Mouse (Mus musculus): Measurements from ENCODE around the gene Gm20481.
"Not testable (repeated sequence)": the region's sequence is repeated elsewhere in the genome, so short reads cannot be mapped to it uniquely, and the experiment has no call there.

Gene Gm20481

GRCm38 (mm10) chr17:35003022-35003838 lies 33.5 kb downstream of the Gm20481 start:
- DNase-seq (ENCODE audit: low read depth, low spot score), result peak; percentile 49

- no peak for DNase-seq (ENCODE audit: low read depth, low spot score)
These were observed 34.5 kb downstream of the Gm20481 start for GRCm38 (mm10) chr17:35004075-35004717.

- DNase-seq (ENCODE audit: low read depth, low spot score), result no peak
These were observed 35.4 kb downstream of the Gm20481 start for GRCm38 (mm10) chr17:35005158-35005557.

- DNase-seq (ENCODE audit: low read depth, low spot score), result not testable (repeated sequence)
These were observed 36.2 kb downstream of the Gm20481 start for GRCm38 (mm10) chr17:35005902-35006301.

- no peak for DNase-seq (ENCODE audit: low read depth, low spot score)
These were observed 37.8 kb downstream of the Gm20481 start for GRCm38 (mm10) chr17:35007387-35007991.

GRCm38 (mm10) chr17:35009586-35009985 lies 39.9 kb downstream of the Gm20481 start:
- DNase-seq (ENCODE audit: low read depth, low spot score), result no peak

GRCm38 (mm10) chr17:35011440-35011839 lies 41.7 kb downstream of the Gm20481 start:
- DNase-seq (ENCODE audit: low read depth, low spot score), result no peak

- DNase-seq (ENCODE audit: low read depth, low spot score), result no peak
These were observed 42.7 kb downstream of the Gm20481 start for GRCm38 (mm10) chr17:35012430-35012829.

GRCm38 (mm10) chr17:35013221-35013620 lies 43.5 kb downstream of the Gm20481 start:
- no peak for DNase-seq (ENCODE audit: low read depth, low spot score)

- DNase-seq (ENCODE audit: low read depth, low spot score), result no peak
These were observed 45.6 kb downstream of the Gm20481 start for GRCm38 (mm10) chr17:35015296-35015695.

- no peak for DNase-seq (ENCODE audit: low read depth, low spot score)
These were observed 46.7 kb downstream of the Gm20481 start, which contains the start of gene Vwa7 for GRCm38 (mm10) chr17:35016376-35016775. Gene Vwa7, plus strand, starts transcription at chr17:35016579.

GRCm38 (mm10) chr17:35016791-35017705 lies 47.3 kb downstream of the Gm20481 start:
- peak; percentile 51 for DNase-seq (ENCODE audit: low read depth, low spot score)

GRCm38 (mm10) chr17:35017706-35018030 lies 48.0 kb downstream of the Gm20481 start:
- no peak for DNase-seq (ENCODE audit: low read depth, low spot score)

- no peak for DNase-seq (ENCODE audit: low read depth, low spot score)
These were observed 48.5 kb downstream of the Gm20481 start for GRCm38 (mm10) chr17:35018171-35018570.

GRCm38 (mm10) chr17:35019894-35020293 lies 50.2 kb downstream of the Gm20481 start:
- DNase-seq (ENCODE audit: low read depth, low spot score), result no peak

- no peak for DNase-seq (ENCODE audit: low read depth, low spot score)
These were observed 50.8 kb downstream of the Gm20481 start for GRCm38 (mm10) chr17:35020551-35020950.

- peak; percentile 74 for DNase-seq (ENCODE audit: low read depth, low spot score)
These were observed 51.6 kb downstream of the Gm20481 start for GRCm38 (mm10) chr17:35021163-35021808.
